Mouse (Mus musculus) T-helper 17 cell (primary cell): ENCODE results near the gene Adcy2.

ENCODE experiments used
- in situ Hi-C, 2 experiments: fragments of 300-600 bp; cut with MboI, MseI; formaldehyde crosslinking; loops; 1 replicate in 1 of 2; 2 replicates in 1 of 2; pipeline ENCODE4 v1.15.1; 2025; ENCODE audit warnings: high pct_unique_total_duplicates in 2 of 2

Gene Adcy2

GRCm38 (mm10) chr13:68998918-68999801, at the start of gene Adcy2:
TSS of gene Adcy2 (minus strand) at chr13:68999541.
- in situ Hi-C loops: no loop called here

- in situ Hi-C loops: loop anchor here in 1 of 2 experiments (10.0 kb wide), 1 partner anchor 628 kb away; no protein-coding TSS in a partner anchor
Measured at GRCm38 (mm10) chr13:69036991-69037597, 37.8 kb upstream of the Adcy2 start.

- in situ Hi-C loops: loop anchor here in 1 of 2 experiments (10.0 kb wide), 1 partner anchor 630 kb away; no protein-coding TSS in a partner anchor
Measured at GRCm38 (mm10) chr13:69034621-69035020, 35.3 kb upstream of the Adcy2 start.

- in situ Hi-C loops: loop anchor here in 1 of 2 experiments (10.0 kb wide), 1 partner anchor 631 kb away; no protein-coding TSS in a partner anchor
Measured at GRCm38 (mm10) chr13:69033532-69033931, 34.2 kb upstream of the Adcy2 start.

- in situ Hi-C loops: loop anchor here in 1 of 2 experiments (10.0 kb wide), 1 partner anchor 896 kb away; no protein-coding TSS in a partner anchor
Measured at GRCm38 (mm10) chr13:69029078-69029757, 29.9 kb upstream of the Adcy2 start.

- in situ Hi-C loops: loop anchor here in 1 of 2 experiments (10.0 kb wide), 1 partner anchor 900 kb away; no protein-coding TSS in a partner anchor
Measured at GRCm38 (mm10) chr13:69024964-69025363, 25.6 kb upstream of the Adcy2 start.

- in situ Hi-C loops: loop anchor here in 1 of 2 experiments (10.0 kb wide), 1 partner anchor 902 kb away; no protein-coding TSS in a partner anchor
Measured at GRCm38 (mm10) chr13:69023239-69023638, 23.9 kb upstream of the Adcy2 start.

GRCm38 (mm10) chr13:69020574-69020973, 21.2 kb upstream of the Adcy2 start:
- in situ Hi-C loops: loop anchor here in 1 of 2 experiments (10.0 kb wide), 1 partner anchor 904 kb away; no protein-coding TSS in a partner anchor

GRCm38 (mm10) chr13:69006915-69007314, 7.6 kb upstream of the Adcy2 start:
- in situ Hi-C loops: no loop called here

GRCm38 (mm10) chr13:69006091-69006490, 6.8 kb upstream of the Adcy2 start:
- in situ Hi-C loops: no loop called here

GRCm38 (mm10) chr13:69004406-69004805, 5.1 kb upstream of the Adcy2 start:
- in situ Hi-C loops: no loop called here

- in situ Hi-C loops: no loop called here
Measured at GRCm38 (mm10) chr13:69002631-69003030, 3.3 kb upstream of the Adcy2 start.

GRCm38 (mm10) chr13:69002173-69002572, 2.8 kb upstream of the Adcy2 start:
- in situ Hi-C loops: no loop called here

GRCm38 (mm10) chr13:68999826-69000225, 485 bp upstream of the Adcy2 start:
- in situ Hi-C loops: no loop called here

- in situ Hi-C loops: no loop called here
Measured at GRCm38 (mm10) chr13:68998558-68998917, 803 bp downstream of the Adcy2 start.

- in situ Hi-C loops: no loop called here
Measured at GRCm38 (mm10) chr13:68997821-68998551, 1.4 kb downstream of the Adcy2 start.

- in situ Hi-C loops: no loop called here
Measured at GRCm38 (mm10) chr13:68997386-68997785, 2.0 kb downstream of the Adcy2 start.

GRCm38 (mm10) chr13:68996661-68997060, 2.7 kb downstream of the Adcy2 start:
- in situ Hi-C loops: no loop called here

- in situ Hi-C loops: no loop called here
Measured at GRCm38 (mm10) chr13:68985789-68986188, 13.6 kb downstream of the Adcy2 start.

- in situ Hi-C loops: loop anchor here in 1 of 2 experiments (5.0 kb wide), 1 partner anchor 693 kb away; no protein-coding TSS in a partner anchor
Measured at GRCm38 (mm10) chr13:68984000-68984399, 15.3 kb downstream of the Adcy2 start.

- in situ Hi-C loops: loop anchor here in 1 of 2 experiments (5.0 kb wide), 1 partner anchor 696 kb away; no protein-coding TSS in a partner anchor
Measured at GRCm38 (mm10) chr13:68981048-68981447, 18.3 kb downstream of the Adcy2 start.
